Mouse (Mus musculus): ENCODE measurements around the gene Dhx9.

DNA sequence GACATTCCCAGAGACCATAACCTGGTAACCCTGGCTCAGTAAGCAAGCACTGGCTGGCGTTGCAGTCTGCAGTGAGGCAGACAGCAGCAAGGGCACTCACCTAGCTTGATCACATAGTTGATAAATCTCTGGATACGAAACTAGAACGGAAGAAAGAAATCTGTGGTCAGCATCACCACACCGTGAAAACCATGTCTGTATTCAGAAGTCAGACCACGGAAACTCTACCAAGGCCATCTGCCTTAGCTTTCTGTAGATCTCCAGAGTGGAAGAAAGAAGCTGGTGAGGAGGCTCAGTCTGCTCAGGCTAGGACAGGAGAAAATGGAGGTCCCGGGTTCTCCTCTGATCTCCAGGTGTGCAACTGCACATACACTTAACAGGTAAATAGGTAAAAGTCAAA, 21.6 kb upstream of the Dhx9 start:
- TF ChIP-seq MYOG (IDR thresholded peaks at IDR 0.05; ENCODE audit: control insufficient read depth in 1 of 3, insufficient read depth in 1 of 3, insufficient read length in 2 of 3, low read depth in 2 of 3): no peak
- TF ChIP-seq POLR2A (IDR thresholded peaks at IDR 0.05; ENCODE audit: insufficient read length, low read depth): no peak
- TF ChIP-seq MAX (IDR thresholded peaks at IDR 0.05; ENCODE audit: low read depth): no peak
- no peak for TF ChIP-seq CEBPB (IDR thresholded peaks at IDR 0.05; ENCODE audit: insufficient read depth, poor library complexity, severe bottlenecking)
- no peak for TF ChIP-seq E2F4 (IDR thresholded peaks at IDR 0.05; ENCODE audit: insufficient read depth)
- TF ChIP-seq REST (IDR thresholded peaks at IDR 0.05; ENCODE audit: insufficient read depth, insufficient read length): no peak
- TF ChIP-seq USF1 (IDR thresholded peaks at IDR 0.05; ENCODE audit: low read depth): no peak
